Mouse (Mus musculus): ENCODE data around the gene Myo1f.
A peak's percentile ranks its signal among the peaks of the same experiment; 100 is the strongest.

DNA sequence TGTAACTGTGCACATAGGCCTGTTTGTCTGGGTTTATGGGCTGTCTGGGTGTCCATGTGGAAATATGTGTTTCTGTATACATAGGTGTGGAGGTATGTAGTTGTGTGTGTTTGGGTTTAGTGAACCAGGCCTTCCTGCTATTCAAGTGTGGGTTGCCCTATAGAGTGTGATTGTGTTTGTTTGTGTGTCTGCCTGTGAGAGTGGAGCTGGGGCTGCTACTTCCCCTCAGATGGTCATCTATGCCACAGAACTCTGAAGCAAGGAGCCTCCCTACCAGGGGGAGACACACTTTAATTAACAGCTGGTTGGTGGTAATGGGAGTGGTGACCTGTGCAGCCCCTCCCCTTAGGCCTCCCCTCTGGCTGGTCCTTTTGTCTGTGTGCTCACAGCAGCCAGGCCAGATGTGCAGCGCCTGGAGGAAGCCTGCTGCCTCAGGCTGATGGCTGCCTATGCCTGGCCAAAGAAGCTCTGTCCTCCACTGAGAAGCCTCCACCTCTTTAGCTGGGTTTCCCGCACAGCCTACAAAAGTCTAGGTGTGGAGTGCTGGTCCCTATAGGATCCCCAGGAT is 30.6 kb upstream of the Myo1f start:
- TF ChIP-seq CTCF (IDR thresholded peaks at IDR 0.05; ENCODE audit: borderline replicate concordance, insufficient read depth, low read length) (no peak), POLR2A (IDR thresholded peaks at IDR 0.05; ENCODE audit: low read depth, low read length) (peak; percentile 65)
